Mouse (Mus musculus) stomach, postnatal 0 days (tissue): ENCODE results near the gene Parp16. TPM values are rescaled to one million over a fixed set of nuclear protein-coding genes. Genes with fewer than 3 reads are reported as not detected.
"Not testable (repeated sequence)": the region's sequence is repeated elsewhere in the genome, so short reads cannot be mapped to it uniquely, and the experiment has no call there.

ENCODE experiments used
- ATAC-seq: fragments of 200-750 bp; cut with Nextera tagmentation; 2 replicates; pipeline ENCODE4 v1.8.0; 2017; ENCODE audit not compliant: low FRiP score, low TSS enrichment
- DNase-seq: peaks from one replicate; pipeline ENCODE4 v3.0.0-alpha.2; 2016; ENCODE audit warnings: low spot score
- H3K27ac ChIP-seq: fragments of 300-500 bp; sonication (generic); replicated peaks from 2 replicates; pipeline ENCODE4 v1.5.1; 2014; ENCODE audit warnings: mild to moderate bottlenecking, control low read depth
- H3K27me3 ChIP-seq: fragments of 300-500 bp; sonication (generic); 2 replicates; pipeline ENCODE4 v1.6.1; 2014; ENCODE audit warnings: low read length; ENCODE audit not compliant: control insufficient read depth, insufficient read depth
- H3K36me3 ChIP-seq: fragments of 300-500 bp; sonication (generic); 2 replicates; pipeline ENCODE4 v1.6.1; 2014; ENCODE audit warnings: low read length, mixed read lengths; ENCODE audit not compliant: control insufficient read depth, insufficient read depth
- H3K4me1 ChIP-seq: fragments of 300-500 bp; sonication (generic); replicated peaks from 2 replicates; pipeline ENCODE4 v1.6.1; 2014; ENCODE audit warnings: antibody characterized with exemption; ENCODE audit not compliant: control insufficient read depth, insufficient read depth
- H3K4me2 ChIP-seq: fragments of 300-500 bp; sonication (generic); replicated peaks from 2 replicates; pipeline ENCODE4 v1.6.1; 2014; ENCODE audit warnings: low read depth, mild to moderate bottlenecking, control low read depth, moderate library complexity
- H3K4me3 ChIP-seq: fragments of 300-500 bp; sonication (generic); 2 replicates; pipeline ENCODE4 v1.5.1; 2014; ENCODE audit warnings: low read depth, low read length, control low read depth
- H3K9ac ChIP-seq: fragments of 300-500 bp; sonication (generic); 2 replicates; pipeline ENCODE4 v1.6.1; 2014; ENCODE audit warnings: mild to moderate bottlenecking, low read length, control low read depth, mixed read lengths
- H3K9me3 ChIP-seq: fragments of 300-500 bp; sonication (generic); 2 replicates; pipeline ENCODE4 v1.6.1; 2016; ENCODE audit warnings: low read length; ENCODE audit not compliant: control insufficient read depth
- CTCF ChIP-seq: IDR thresholded peaks from 2 replicates; pipeline ENCODE4 v1.5.1; 2016; ENCODE audit warnings: antibody characterized with exemption, low read depth, mild to moderate bottlenecking, moderate library complexity
- EP300 ChIP-seq: optimal IDR thresholded peaks from 2 replicates; pipeline ENCODE3; 2016; ENCODE audit warnings: antibody characterized with exemption
- WGBS: fragments of 180-500 bp; shearing (Covaris S2); extraction: QIAGEN DNeasy Blood & Tissue Kit; methylation state at CpG from one replicate; pipeline ENCODE4 v1.1.7; 2014; 5-methylcytosine and 5-hydroxymethylcytosine counted together
- polyA plus RNA-seq: library from polyadenylated mRNA; unstranded; fragments of >200 nt; fragmentation: Nextera tagmentation; extraction: Ambion mirVana; gene quantifications from 2 replicates; pipeline ENCODE4 v1.2.1, GENCODE M21; 2015

Parp16 gene
- polyA plus RNA-seq, 1 experiment from 2014 or later = 5.0 TPM

- TF ChIP-seq EP300 (no peak), CTCF (no peak)
- no peak for DNase-seq
- Histone ChIP-seq H3K4me2 (no peak overlapping the region), H3K27ac (peak overlapping the region; percentile 56), H3K36me3 (no peaks in the 10 kb centered on the region), H3K9me3 (no peaks in the 10 kb centered on the region), H3K4me1 (no peaks in the 10 kb centered on the region; the same call in 1 of the 2 replicates), H3K4me3 (no peak overlapping the region), H3K27me3 (no peaks in the 10 kb centered on the region), H3K9ac (no peak overlapping the region)
- ATAC-seq = no peak
- WGBS = 40% methylated on average over 3 of the region's 3 CpGs
Observed at GRCm38 (mm10) chr9:65201021-65201380, 5.8 kb downstream of the Parp16 start.

GRCm38 (mm10) chr9:65201381-65202164 lies 6.4 kb downstream of the Parp16 start:
- DNase-seq = peak; percentile 86
- Histone ChIP-seq H3K4me1 (no peaks in the 10 kb centered on the region), H3K36me3 (no peaks in the 10 kb centered on the region), H3K4me2 (peak overlapping the region; percentile 47), H3K4me3 (peak overlapping the region; percentile 35), H3K9ac (peak overlapping the region; percentile 45; the same call in 1 of the 2 replicates), H3K27ac (peak overlapping the region; percentile 56), H3K27me3 (no peaks in the 10 kb centered on the region), H3K9me3 (no peaks in the 10 kb centered on the region)
- ATAC-seq = peak; percentile 83
- 2% methylated on average over 18 of the region's 18 CpGs for WGBS
- peak; percentile 90 for TF ChIP-seq EP300
- no peak for TF ChIP-seq CTCF

- Histone ChIP-seq H3K36me3 (no peaks in the 10 kb centered on the region), H3K4me1 (no peaks in the 10 kb centered on the region), H3K4me2 (peak overlapping the region; percentile 47), H3K27me3 (no peaks in the 10 kb centered on the region), H3K9ac (peak overlapping the region; percentile 45; the same call in 1 of the 2 replicates), H3K9me3 (no peaks in the 10 kb centered on the region), H3K27ac (peak overlapping the region; percentile 53), H3K4me3 (peak overlapping the region; percentile 35)
- ATAC-seq (no peak), DNase-seq (no peak)
- 26% methylated on average over 11 of the region's 11 CpGs for WGBS
- no peak for TF ChIP-seq EP300
- no peak for TF ChIP-seq CTCF
Observed at GRCm38 (mm10) chr9:65202165-65202754, 7.1 kb downstream of the Parp16 start.

- no peak for DNase-seq
- WGBS = 65% methylated on average over 11 of the region's 11 CpGs
- no peak for ATAC-seq
- Histone ChIP-seq H3K36me3 (no peaks in the 10 kb centered on the region), H3K9me3 (no peaks in the 10 kb centered on the region), H3K4me1 (no peaks in the 10 kb centered on the region), H3K9ac (no peak overlapping the region), H3K4me3 (no peak overlapping the region), H3K27me3 (no peaks in the 10 kb centered on the region), H3K4me2 (no peak overlapping the region), H3K27ac (no peak overlapping the region)
- no peak for TF ChIP-seq CTCF
- TF ChIP-seq EP300 = no peak
Observed at GRCm38 (mm10) chr9:65205049-65205815, 10.1 kb downstream of the Parp16 start.

- H3K4me1 ChIP-seq, ATAC-seq, H3K27ac ChIP-seq, H3K4me3 ChIP-seq, DNase-seq, H3K9me3 ChIP-seq, H3K4me2 ChIP-seq, H3K27me3 ChIP-seq, H3K36me3 ChIP-seq, H3K9ac ChIP-seq: not testable (repeated sequence)
- WGBS = 88% methylated on average over 9 of the region's 9 CpGs
Observed at GRCm38 (mm10) chr9:65207041-65207815, 12.1 kb downstream of the Parp16 start.
